Mouse (Mus musculus) CD4-positive helper T cell, adult 2 months (primary cell): ENCODE data around the gene Ak1.

Source experiments
- DNase-seq: peaks from one replicate; pipeline ENCODE4 v3.0.0-alpha.2; 2012; ENCODE audit warnings: low read depth, missing footprints, low spot score

Gene Ak1

GRCm38 (mm10) chr2:32621517-32621859 is at the start of gene Ak1:
Gene Ak1 (plus strand): TSS chr2:32621758.
- DNase-seq: no peak

DNA sequence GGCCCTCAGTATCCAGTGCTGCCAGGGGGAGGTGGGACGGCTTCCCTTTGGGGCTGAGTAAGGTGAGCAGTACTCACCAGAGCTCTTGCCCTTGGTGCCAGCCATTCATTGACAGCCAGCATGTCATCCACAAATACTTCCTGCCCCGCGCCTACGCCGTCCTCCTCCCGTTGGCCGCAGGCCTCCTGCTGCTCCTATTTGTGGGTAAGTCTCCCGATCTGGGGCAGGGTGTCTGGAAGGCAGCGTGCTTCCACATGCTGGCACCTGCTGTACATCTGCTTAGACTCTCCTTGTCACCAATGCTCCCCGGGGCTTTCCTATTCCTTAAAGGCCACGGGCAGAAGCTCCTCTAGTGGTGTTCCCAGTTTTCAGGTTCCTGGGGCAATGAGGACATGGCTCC is 49.4 kb upstream of the Ak1 start:
- no peak for DNase-seq

DNA sequence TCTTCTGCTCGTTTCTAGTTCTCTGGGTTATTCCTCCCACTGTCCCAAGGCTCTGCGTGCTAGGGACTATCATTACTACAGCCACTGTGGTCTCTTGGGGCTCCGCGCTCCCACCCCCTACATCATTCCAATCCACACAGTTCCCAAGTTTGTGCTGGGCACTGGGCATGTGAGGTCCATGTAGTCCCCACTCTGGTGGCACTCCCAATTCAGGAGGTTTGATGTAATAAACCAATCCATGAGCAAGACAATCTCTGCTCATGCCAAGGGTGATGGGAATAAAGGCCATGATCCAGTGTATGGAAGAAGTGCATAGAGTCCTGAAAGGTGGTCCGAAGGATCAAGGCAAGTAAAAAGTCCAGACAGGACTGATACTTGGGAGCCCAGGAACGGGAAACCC is 47.1 kb upstream of the Ak1 start, which contains the start of gene Pip5kl1:
Pip5kl1 (plus strand) TSS at position 301 of the 400 bp plus-strand sequence.
- DNase-seq: no peak

DNA sequence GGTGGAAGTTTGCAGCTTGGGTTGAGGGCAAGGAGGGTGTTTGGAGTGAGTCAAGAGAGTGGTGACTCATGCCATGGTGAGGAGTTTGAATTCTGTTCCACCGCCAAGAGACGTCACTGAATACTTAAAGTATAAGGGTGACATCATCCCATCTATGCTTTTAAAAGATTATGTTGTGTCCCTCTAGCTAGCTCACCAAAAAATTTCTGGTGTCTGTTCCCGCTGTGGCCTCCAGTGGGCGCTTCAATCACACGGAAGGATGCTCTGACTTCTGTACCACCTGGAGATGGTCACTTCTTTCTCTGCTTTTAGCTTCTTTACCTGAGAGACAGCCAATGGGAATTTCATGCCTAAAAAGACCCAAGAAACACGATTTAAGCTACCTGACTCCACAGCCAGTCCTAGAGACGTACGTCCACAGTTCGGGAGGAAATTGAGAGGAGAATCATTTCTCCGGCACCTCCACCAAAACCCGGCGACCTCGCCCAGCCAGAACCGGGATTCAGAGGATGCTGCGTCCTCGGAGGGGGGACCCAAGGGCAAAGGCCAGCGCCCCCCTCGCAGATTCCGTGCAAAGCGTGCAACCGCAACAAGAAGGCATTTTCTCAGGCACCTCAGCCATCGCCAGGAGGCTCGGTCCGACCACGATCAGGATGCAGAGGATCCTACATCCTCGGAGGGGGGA is 46.5 kb upstream of the Ak1 start:
- DNase-seq: peak; percentile 78

DNA sequence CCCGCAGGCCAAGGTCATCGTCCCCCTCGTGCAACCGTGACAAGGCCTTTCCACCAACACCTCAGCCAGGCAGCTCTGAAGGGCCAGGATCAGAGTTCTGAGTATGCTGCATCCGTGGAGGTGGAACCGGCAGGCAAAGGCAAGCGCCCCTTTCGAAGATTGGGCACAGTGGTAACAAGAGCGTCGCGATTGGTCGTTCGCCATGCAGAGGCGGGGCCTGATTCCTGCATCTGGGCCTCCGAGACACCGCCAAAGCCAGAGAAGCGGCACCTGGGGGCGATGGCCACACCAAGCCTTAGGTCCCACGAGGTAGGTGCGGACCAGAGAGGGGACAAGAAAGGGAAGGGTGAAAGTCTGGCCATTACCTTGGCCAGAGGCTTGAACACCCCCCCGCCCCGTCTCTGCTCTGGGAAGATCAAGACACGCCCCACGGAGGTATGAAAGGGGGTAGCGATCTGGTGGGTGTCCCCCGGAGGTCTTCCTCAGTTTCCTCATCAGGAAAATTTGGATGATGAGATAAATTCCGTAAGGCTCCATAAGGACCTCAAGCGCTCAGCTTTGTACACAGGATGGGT is 45.9 kb upstream of the Ak1 start, which contains the start of gene 9430097D07Rik:
9430097D07Rik (minus strand) TSS at position 99 of the 575 bp plus-strand sequence.
- peak; percentile 80 for DNase-seq

DNA sequence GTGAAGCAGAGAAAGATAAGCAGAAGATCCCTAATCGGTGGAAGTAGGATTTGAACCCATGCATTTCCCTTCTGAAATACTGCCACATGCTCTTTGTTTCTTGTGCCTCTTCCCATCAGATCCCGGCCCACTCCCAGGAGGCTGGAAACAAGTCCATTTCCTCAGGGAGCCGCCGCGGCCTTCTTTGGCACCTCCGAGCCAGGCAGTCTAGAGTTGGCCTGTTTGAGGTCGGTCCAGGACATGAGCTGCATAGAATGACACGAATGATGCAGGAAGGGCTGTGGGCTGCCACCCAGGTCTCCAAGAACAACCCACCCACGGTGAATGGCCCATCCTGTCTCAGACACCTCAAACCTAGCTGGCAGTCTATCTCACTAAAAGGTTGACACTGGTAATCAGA is 45.0 kb upstream of the Ak1 start:
- no peak for DNase-seq

DNA sequence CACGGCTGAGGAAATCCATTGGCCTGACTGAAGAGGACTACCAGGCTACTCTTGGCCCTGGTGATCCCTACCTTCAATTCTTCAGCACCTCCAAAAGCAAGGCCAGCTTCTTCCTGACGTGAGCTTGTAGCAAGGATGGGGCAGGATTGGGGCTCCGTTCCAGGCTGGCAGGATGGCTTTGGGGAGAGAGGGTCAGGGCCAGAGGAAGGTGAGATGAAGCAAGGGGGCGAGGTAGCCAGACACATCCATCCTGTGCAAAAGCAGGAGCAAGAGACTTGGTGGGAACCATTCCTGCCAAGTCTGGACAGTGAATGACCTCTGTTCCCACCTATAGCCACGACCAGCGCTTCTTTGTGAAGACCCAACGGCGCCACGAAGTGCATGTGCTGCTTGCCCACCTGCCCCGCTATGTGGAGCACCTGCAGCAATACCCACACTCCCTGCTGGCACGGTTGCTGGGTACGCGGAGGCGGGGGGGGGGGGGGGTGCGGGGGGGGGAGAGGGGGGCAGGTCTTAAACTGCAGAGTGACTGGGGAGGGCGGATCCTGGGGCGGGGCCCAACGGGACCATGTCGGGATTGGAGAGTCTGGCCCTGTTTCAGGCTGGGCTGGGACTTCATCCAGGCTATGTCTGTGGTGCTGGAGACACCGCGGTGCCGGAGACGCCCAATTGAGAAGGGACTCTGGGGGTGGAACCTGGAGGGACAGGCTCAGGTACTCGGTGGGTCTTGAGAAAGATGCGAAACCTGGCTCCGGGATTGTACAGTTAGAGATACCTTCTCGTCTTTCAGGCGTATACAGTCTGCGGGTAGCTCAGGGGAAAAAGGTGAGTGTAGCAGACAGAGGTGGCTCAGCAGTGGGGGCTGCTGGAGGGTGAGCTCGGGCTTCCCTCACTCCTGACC is 43.2 kb upstream of the Ak1 start:
- no peak for DNase-seq

- no peak for DNase-seq
Measured at GRCm38 (mm10) chr2:32581450-32582095, 40.0 kb upstream of the Ak1 start.

GRCm38 (mm10) chr2:32582830-32583799 is 38.4 kb upstream of the Ak1 start:
- peak; percentile 82 for DNase-seq

DNA sequence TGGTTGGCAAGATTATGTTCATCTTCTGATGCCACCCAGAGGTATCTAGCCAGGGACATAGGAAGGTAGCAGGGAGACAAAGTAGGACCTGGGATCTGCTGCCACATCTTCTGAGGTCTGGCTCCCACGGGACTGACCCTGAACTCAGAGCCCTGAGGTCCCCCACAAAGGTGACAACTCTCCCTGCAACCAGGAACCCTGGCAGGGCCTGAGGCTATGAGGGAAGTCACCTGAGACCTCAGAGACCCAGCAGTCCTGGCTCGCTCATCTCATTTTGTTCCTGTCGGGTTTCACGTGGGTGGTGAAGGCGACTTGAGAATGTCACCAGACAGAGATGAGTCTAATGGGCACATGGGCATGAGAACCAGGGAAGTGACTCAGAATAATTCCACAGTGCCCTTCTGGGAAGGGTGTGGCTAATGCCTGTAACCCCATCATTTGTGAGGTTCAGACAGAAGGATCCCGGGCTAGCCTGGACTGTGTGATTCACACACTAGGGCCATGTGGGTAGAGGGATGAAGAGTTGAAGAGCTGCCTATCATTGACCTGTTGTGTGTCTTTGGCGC is 36.3 kb upstream of the Ak1 start:
- no peak for DNase-seq

GRCm38 (mm10) chr2:32586871-32587351 is 34.6 kb upstream of the Ak1 start, which contains the start of gene St6galnac4:
Gene St6galnac4 (plus strand): TSS chr2:32587095.
- DNase-seq: peak; percentile 96

- DNase-seq: peak; percentile 82
Measured at GRCm38 (mm10) chr2:32587731-32588321, 33.7 kb upstream of the Ak1 start.

DNA sequence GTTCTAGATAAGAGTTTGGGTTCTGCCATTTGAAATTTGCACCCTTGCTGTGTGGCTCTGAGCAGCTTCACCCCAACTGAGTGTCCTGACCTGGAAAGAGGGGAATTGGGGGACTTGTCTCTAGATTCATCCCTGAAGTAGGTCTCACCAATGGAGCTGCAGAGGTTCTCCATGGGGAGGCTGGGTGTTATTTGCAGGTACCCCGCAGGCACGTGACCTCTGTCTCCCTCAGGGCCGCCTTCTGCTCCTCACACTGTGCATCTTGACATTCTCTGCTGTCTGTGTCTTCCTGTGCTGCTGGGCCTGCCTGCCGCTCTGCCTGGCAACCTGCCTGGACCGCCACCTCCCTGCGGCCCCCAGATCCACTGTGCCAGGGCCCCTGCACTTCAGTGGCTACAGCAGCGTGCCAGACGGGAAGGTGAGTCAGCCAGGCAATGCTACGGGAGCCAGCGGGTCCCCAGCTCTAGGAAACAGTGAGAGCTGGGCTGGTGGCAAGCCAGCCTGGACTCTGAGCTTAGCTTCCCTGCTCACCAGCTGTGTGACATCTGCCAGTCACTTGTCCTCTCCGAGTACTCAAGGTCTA is 32.3 kb upstream of the Ak1 start:
- DNase-seq: no peak

DNA sequence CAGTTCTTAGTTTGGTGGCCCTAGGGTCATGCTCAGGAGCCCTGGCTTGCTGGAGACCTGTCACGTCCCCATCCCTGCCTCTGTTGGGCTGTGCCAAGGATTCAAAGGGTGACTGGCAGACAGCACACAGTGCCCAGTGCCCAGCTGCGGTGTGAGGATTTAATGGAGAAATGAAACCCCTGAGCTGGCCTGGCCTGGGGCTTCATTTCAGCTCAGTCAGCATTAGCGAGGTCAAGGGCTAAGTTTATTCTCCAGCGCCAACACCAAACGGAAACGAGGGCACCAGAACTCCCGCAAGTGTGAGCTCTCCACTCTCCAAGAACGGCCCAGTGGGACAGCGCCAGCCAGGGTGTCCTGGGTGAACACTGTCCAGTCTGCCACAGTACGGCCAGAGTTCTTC is 31.3 kb upstream of the Ak1 start:
- no peak for DNase-seq

DNA sequence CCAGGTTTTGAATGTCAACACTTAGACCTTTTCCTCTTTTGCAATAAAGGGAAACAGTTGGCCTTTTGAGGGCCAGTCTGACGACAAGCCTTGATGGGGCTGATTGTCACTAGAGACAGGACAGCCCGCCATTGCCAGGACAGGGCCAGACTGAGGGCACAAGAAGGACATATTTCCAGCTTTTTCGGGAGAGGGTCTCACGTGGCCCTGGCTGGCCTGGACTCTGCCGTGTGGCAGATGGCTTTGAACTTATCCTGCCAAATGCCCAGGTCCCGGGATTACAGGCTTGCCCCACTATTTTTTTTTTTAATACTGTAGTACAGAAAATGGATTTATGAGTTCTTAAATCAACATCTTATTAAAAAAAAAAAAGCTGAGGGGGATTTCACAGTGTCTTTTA is 30.3 kb upstream of the Ak1 start:
- DNase-seq: no peak

DNA sequence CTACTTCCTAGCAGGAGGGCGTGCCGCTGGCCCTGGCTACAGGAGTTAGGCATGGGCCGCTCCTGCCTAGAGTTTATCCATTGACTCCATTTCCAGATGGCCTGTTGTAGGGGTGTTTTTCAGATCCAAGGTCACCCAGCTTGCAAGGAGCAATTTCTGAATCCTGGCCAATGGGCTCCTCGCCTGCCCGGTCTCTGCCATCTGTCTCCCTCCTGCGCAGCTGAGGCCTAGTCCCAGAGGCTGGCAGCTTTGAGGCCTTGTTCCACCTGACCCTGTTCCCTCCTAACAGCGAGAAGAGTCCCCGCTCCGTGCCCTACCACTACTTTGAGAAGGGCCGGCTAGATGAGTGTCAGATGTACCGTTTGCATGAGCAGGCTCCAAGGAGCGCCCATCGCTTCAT is 24.8 kb upstream of the Ak1 start:
- DNase-seq: no peak

DNA sequence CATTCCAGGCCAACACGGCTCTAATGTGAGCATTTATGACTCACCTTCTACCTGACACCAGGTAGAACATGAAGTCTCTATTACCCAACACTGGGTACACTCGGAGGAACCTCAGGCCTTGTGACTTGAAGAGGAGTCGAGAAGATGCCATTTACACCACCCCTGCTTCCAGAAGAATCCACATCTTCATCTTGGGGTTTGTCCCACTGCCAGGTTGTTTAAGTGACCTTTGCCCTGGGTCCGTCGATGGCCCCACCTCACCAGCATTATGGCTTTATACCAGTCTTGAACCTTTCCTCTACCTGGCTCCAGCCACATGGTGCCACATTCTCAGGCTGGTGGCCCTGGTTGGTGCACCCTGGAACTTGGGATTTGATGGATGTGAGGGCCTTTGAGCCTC is 24.3 kb upstream of the Ak1 start:
- DNase-seq: no peak

DNA sequence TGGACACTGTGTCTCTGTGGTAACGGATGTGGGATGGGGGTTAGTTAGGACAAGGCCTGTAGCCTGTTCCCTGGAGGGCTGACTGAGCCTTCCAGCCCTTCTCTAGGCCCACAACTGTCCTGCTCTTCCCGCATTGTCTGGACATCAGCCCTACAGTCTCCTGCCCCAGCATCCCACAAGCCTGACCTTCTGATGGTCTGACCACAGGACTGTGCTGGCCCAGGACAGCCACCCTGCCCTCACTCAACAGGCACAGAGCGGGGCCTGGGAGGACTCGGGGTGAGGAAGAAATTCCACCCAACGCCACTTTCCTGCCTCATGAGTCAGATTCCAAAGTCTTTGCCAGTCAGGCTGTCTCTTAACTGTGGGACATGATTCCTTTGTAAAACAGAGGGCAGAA is 23.9 kb upstream of the Ak1 start:
- DNase-seq: no peak

GRCm38 (mm10) chr2:32598506-32598905 is 23.1 kb upstream of the Ak1 start:
- DNase-seq: no peak
